Mouse (Mus musculus): ENCODE measurements around the gene Calm4. TPM values are rescaled to one million over a fixed set of nuclear protein-coding genes. Genes with fewer than 3 reads are reported as not detected.
"Not testable (repeated sequence)": the region's sequence is repeated elsewhere in the genome, so short reads cannot be mapped to it uniquely, and the experiment has no call there.

The Calm4 gene
- not detected in 2 replicates for total RNA-seq (2015; ENCODE audit: low replicate concordance)
- not detected in 2 replicates for total RNA-seq (2017; ENCODE audit: low replicate concordance)

GRCm38 (mm10) chr13:3837312-3837807, at the start of gene Calm4:
Gene Calm4, plus strand, starts transcription at chr13:3837757.
- not testable (repeated sequence) for ATAC-seq (replicated peaks; ENCODE audit: low FRiP score, poor library complexity, severe bottlenecking)

GRCm38 (mm10) chr13:3788588-3788987, 49.0 kb upstream of the Calm4 start:
- ATAC-seq (replicated peaks; ENCODE audit: low FRiP score, poor library complexity, severe bottlenecking): no peak

- no peak for ATAC-seq (replicated peaks; ENCODE audit: low FRiP score, poor library complexity, severe bottlenecking)
These were observed 48.0 kb upstream of the Calm4 start for GRCm38 (mm10) chr13:3789531-3789930.

GRCm38 (mm10) chr13:3796649-3797048, 40.9 kb upstream of the Calm4 start:
- ATAC-seq (replicated peaks; ENCODE audit: low FRiP score, poor library complexity, severe bottlenecking): no peak

GRCm38 (mm10) chr13:3798751-3799150, 38.8 kb upstream of the Calm4 start:
- ATAC-seq (replicated peaks; ENCODE audit: low FRiP score, poor library complexity, severe bottlenecking): no peak

GRCm38 (mm10) chr13:3799386-3799785, 38.2 kb upstream of the Calm4 start:
- no peak for ATAC-seq (replicated peaks; ENCODE audit: low FRiP score, poor library complexity, severe bottlenecking)

GRCm38 (mm10) chr13:3804186-3804585, 33.4 kb upstream of the Calm4 start, which contains the start of gene Calml3:
Gene Calml3, minus strand, starts transcription at chr13:3804316.
- ATAC-seq (replicated peaks; ENCODE audit: low FRiP score, poor library complexity, severe bottlenecking): no peak

GRCm38 (mm10) chr13:3805132-3805531, 32.4 kb upstream of the Calm4 start:
- ATAC-seq (replicated peaks; ENCODE audit: low FRiP score, poor library complexity, severe bottlenecking): no peak

- no peak for ATAC-seq (replicated peaks; ENCODE audit: low FRiP score, poor library complexity, severe bottlenecking)
These were observed 31.9 kb upstream of the Calm4 start for GRCm38 (mm10) chr13:3805638-3806037.

- no peak for ATAC-seq (replicated peaks; ENCODE audit: low FRiP score, poor library complexity, severe bottlenecking)
These were observed 30.3 kb upstream of the Calm4 start for GRCm38 (mm10) chr13:3807131-3807827.

GRCm38 (mm10) chr13:3818012-3818739, 19.4 kb upstream of the Calm4 start:
- no peak for ATAC-seq (replicated peaks; ENCODE audit: low FRiP score, poor library complexity, severe bottlenecking)

- ATAC-seq (replicated peaks; ENCODE audit: low FRiP score, poor library complexity, severe bottlenecking): no peak
These were observed 18.8 kb upstream of the Calm4 start for GRCm38 (mm10) chr13:3818740-3819076.

GRCm38 (mm10) chr13:3822105-3822504, 15.5 kb upstream of the Calm4 start:
- ATAC-seq (replicated peaks; ENCODE audit: low FRiP score, poor library complexity, severe bottlenecking): no peak

GRCm38 (mm10) chr13:3825726-3826125, 11.8 kb upstream of the Calm4 start:
- ATAC-seq (replicated peaks; ENCODE audit: low FRiP score, poor library complexity, severe bottlenecking): no peak

GRCm38 (mm10) chr13:3831546-3831945, 6.0 kb upstream of the Calm4 start:
- no peak for ATAC-seq (replicated peaks; ENCODE audit: low FRiP score, poor library complexity, severe bottlenecking)

GRCm38 (mm10) chr13:3831994-3832393, 5.6 kb upstream of the Calm4 start:
- no peak for ATAC-seq (replicated peaks; ENCODE audit: low FRiP score, poor library complexity, severe bottlenecking)

- ATAC-seq (replicated peaks; ENCODE audit: low FRiP score, poor library complexity, severe bottlenecking): no peak
These were observed 5.1 kb upstream of the Calm4 start for GRCm38 (mm10) chr13:3832450-3832849.

- ATAC-seq (replicated peaks; ENCODE audit: low FRiP score, poor library complexity, severe bottlenecking): peak; percentile 27
These were observed 3.9 kb upstream of the Calm4 start for GRCm38 (mm10) chr13:3833644-3834043.

- peak; percentile 23; the same call in 1 of the 2 replicates for ATAC-seq (replicated peaks; ENCODE audit: low FRiP score, poor library complexity, severe bottlenecking)
These were observed 3.1 kb downstream of the Calm4 start for GRCm38 (mm10) chr13:3840662-3841061.

GRCm38 (mm10) chr13:3850330-3850729, 12.8 kb downstream of the Calm4 start:
- ATAC-seq (replicated peaks; ENCODE audit: low FRiP score, poor library complexity, severe bottlenecking): no peak

All from erythroblast, adult 5-6 weeks (primary cell).